Mouse (Mus musculus): Measurements from ENCODE around the gene Gdf1. TPM values are rescaled to one million over a fixed set of nuclear protein-coding genes. Genes with fewer than 3 reads are reported as not detected.

Gene Gdf1
- 2.2 and 4.2 TPM in 2 replicates for polyA plus RNA-seq (2015; fragmentation: Nextera tagmentation; extraction: Ambion mirVana)

GRCm38 (mm10) chr8:70329124-70329834, at the start of gene Gdf1:
Gene Gdf1 (plus strand): TSS chr8:70329817.
- H3K4me1 ChIP-seq: peaks cover 31% of the 10 kb centered on the region
- H3K9me3 ChIP-seq: no peaks in the 10 kb centered on the region
- H3K4me2 ChIP-seq: peak within 1 kb of the TSS; percentile 54
- peak within 1 kb of the TSS; percentile 61 for H3K9ac ChIP-seq
- peaks cover 61% of the 10 kb centered on the region for H3K36me3 ChIP-seq
- H3K27me3 ChIP-seq: peaks cover 13% of the 10 kb centered on the region
- 28% methylated on average over 14 of the region's 14 CpGs for WGBS
- H3K4me3 ChIP-seq: peak within 1 kb of the TSS; percentile 24
- no peak within 1 kb of the TSS for H3K27ac ChIP-seq
- no peak for ATAC-seq (ENCODE audit: insufficient number of reproducible peaks, insufficient read depth, low FRiP score, low TSS enrichment, low read depth)

GRCm38 (mm10) chr8:70281001-70281400, 48.6 kb upstream of the Gdf1 start:
- no peak overlapping the region for H3K27ac ChIP-seq
- peaks cover 14% of the 10 kb centered on the region for H3K36me3 ChIP-seq
- no peaks in the 10 kb centered on the region for H3K27me3 ChIP-seq
- no peak for ATAC-seq (ENCODE audit: insufficient number of reproducible peaks, insufficient read depth, low FRiP score, low TSS enrichment, low read depth)
- WGBS: 48% methylated on average over 3 of the region's 3 CpGs
- peaks cover 19% of the 10 kb centered on the region for H3K4me1 ChIP-seq
- no peak overlapping the region for H3K4me3 ChIP-seq
- H3K9ac ChIP-seq: no peak overlapping the region
- H3K9me3 ChIP-seq: no peaks in the 10 kb centered on the region
- H3K4me2 ChIP-seq: no peak overlapping the region

GRCm38 (mm10) chr8:70282603-70283135, 46.9 kb upstream of the Gdf1 start, which contains the start of gene Homer3:
Gene Homer3 (plus strand): TSS chr8:70282827.
- 2% methylated on average over 36 of the region's 36 CpGs for WGBS
- H3K9me3 ChIP-seq: 0 out of 2 replicates have a peak, but pooled peaks cover 4% of the 10 kb centered on the region
- peaks cover 19% of the 10 kb centered on the region for H3K4me1 ChIP-seq

DNA sequence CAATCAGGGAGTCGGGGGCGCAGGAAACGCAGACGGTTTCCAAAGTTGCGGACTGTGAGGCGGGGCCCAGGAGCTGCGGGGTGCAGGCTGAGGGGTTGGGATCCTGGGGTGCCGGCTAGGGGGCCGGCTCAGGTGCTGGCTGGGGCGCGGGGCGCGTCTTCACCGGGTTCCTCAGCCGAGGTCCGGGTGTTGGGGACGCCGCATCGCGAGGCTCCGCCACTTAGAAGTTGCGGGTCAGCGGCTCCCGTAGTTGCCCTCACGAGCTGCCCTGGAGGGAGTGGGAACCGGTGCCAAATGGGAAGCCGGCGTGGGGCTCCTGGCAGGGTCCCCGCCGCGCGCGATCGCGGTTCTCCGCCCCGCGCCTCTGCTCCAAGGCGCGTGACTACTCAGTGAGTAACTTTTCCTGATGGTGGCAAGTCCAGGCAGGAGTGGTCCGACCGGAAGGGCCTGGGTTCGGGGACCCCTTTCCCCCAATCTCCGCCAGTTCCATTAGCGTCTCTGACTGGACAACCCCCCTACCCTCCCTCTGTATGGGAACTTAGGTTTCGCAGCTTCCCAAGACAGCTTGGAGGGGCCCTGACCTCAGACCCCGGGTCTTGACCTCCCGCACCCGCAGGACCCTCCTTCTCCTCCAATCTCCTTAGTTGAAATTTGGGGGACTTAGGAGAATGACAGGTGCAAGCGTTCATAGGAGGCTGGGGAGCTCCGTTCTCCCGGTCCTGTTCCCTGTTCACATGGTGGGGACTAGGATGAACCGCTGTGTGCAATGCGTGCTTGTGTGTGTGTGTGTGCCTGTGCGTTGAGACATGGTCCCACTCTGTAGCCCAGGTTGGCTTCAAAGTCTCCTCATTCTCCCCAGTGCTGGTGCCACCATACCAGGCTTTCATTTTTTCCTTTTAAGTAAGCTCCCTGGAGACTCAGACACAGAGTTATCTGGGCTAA, 46.2 kb upstream of the Gdf1 start:
- WGBS: under 1% methylated on average over 51 of the region's 55 CpGs
- peaks cover 13% of the 10 kb centered on the region for H3K4me1 ChIP-seq
- 0 out of 2 replicates have a peak, but pooled peaks cover 4% of the 10 kb centered on the region for H3K9me3 ChIP-seq
- no peak; the same call in 1 of the 2 replicates for ATAC-seq (ENCODE audit: insufficient number of reproducible peaks, insufficient read depth, low FRiP score, low TSS enrichment, low read depth)
- no peaks in the 10 kb centered on the region for H3K27me3 ChIP-seq
- H3K4me2 ChIP-seq: peak overlapping the region; percentile 88
- peak overlapping the region; percentile 84 for H3K4me3 ChIP-seq
- peaks cover 38% of the 10 kb centered on the region for H3K36me3 ChIP-seq
- H3K9ac ChIP-seq: peak overlapping the region; percentile 95
- H3K27ac ChIP-seq: peak overlapping the region; percentile 74

More at GRCm38 (mm10) chr8:70282603-70283135, 46.9 kb upstream of the Gdf1 start, which contains the start of gene Homer3:
- H3K36me3 ChIP-seq: peaks cover 31% of the 10 kb centered on the region
- H3K9ac ChIP-seq: peak within 1 kb of the TSS; percentile 95
- peak within 1 kb of the TSS; percentile 84 for H3K4me3 ChIP-seq
- ATAC-seq (ENCODE audit: insufficient number of reproducible peaks, insufficient read depth, low FRiP score, low TSS enrichment, low read depth): peak; percentile 85
- peak within 1 kb of the TSS; percentile 74 for H3K27ac ChIP-seq
- H3K4me2 ChIP-seq: peak within 1 kb of the TSS; percentile 88
- no peaks in the 10 kb centered on the region for H3K27me3 ChIP-seq

DNA sequence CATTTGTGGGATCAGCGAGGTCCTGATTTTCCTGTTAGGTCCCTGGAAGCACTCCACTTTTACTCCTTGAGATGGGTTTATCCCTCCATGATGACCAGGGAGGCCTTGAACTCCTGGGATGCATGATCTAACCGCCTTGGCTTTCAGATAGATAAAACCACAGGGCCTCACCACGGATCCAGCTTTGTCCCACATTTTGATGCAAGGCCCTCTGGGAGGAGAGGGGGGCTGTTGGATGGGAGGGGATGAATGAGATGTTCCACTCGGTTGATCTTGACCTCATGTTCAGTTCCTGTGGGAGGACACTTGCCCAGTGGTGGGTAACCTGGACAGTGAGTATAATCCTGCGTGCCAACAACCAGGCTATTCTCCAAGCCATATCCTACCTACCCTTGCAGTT, 45.2 kb upstream of the Gdf1 start:
- peak overlapping the region; percentile 88 for H3K4me2 ChIP-seq
- H3K4me3 ChIP-seq: 0 out of 2 replicates have a peak overlapping the region, but pooled peaks have one; percentile 6
- peaks cover 13% of the 10 kb centered on the region for H3K4me1 ChIP-seq
- ATAC-seq (ENCODE audit: insufficient number of reproducible peaks, insufficient read depth, low FRiP score, low TSS enrichment, low read depth): no peak
- H3K9ac ChIP-seq: peak overlapping the region; percentile 44; the same call in 1 of the 2 replicates
- H3K9me3 ChIP-seq: 0 out of 2 replicates have a peak, but pooled peaks cover 4% of the 10 kb centered on the region
- H3K27ac ChIP-seq: no peak overlapping the region
- H3K27me3 ChIP-seq: no peaks in the 10 kb centered on the region
- peaks cover 49% of the 10 kb centered on the region for H3K36me3 ChIP-seq
- WGBS: 79% methylated on average over 5 of the region's 5 CpGs

- Histone ChIP-seq H3K4me2 (no peak overlapping the region), H3K4me3 (no peak overlapping the region), H3K9me3 (0 out of 2 replicates have a peak, but pooled peaks cover 4% of the 10 kb centered on the region), H3K27ac (no peak overlapping the region), H3K4me1 (peaks cover 13% of the 10 kb centered on the region), H3K27me3 (no peaks in the 10 kb centered on the region), H3K36me3 (peaks cover 57% of the 10 kb centered on the region), H3K9ac (no peak overlapping the region)
- ATAC-seq (ENCODE audit: insufficient number of reproducible peaks, insufficient read depth, low FRiP score, low TSS enrichment, low read depth): no peak
- 96% methylated on average over 15 of the region's 15 CpGs for WGBS
Observed at GRCm38 (mm10) chr8:70285304-70285703, 44.3 kb upstream of the Gdf1 start.

DNA sequence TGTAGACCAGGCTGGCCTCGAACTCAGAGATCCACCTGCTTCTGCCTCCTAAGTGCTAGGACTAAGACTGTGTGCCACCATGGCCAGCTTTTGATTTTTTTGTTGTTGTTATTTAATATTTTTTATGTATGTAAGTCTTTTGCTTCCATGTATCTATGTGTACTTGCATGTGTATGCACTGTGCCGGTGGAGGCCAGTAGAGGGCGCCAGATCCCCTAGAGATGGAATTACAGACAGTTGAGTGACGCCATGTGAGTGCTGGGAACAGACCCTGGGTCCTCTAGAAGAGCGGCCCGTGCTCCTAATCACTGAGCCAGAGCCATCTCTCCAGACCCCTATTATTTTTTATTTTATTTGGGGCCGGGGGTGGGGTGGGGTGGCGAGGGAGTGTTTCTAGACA, 42.9 kb upstream of the Gdf1 start:
- H3K36me3 ChIP-seq: peaks cover 71% of the 10 kb centered on the region
- H3K4me1 ChIP-seq: peaks cover 13% of the 10 kb centered on the region

GRCm38 (mm10) chr8:70293988-70294405, 35.6 kb upstream of the Gdf1 start:
- H3K4me1 ChIP-seq: peaks cover 12% of the 10 kb centered on the region; the same call in 1 of the 2 replicates
- no peaks in the 10 kb centered on the region for H3K9me3 ChIP-seq
- no peak overlapping the region for H3K9ac ChIP-seq
- no peaks in the 10 kb centered on the region for H3K27me3 ChIP-seq
- H3K4me2 ChIP-seq: no peak overlapping the region
- H3K36me3 ChIP-seq: peaks cover 94% of the 10 kb centered on the region
- no peak overlapping the region for H3K4me3 ChIP-seq
- WGBS: 52% methylated on average over 5 of the region's 5 CpGs
- ATAC-seq (ENCODE audit: insufficient number of reproducible peaks, insufficient read depth, low FRiP score, low TSS enrichment, low read depth): peak; percentile 12; the same call in 1 of the 2 replicates
- H3K27ac ChIP-seq: peak overlapping the region; percentile 60

More for the DNA sequence above, 42.9 kb upstream of the Gdf1 start:
- Histone ChIP-seq H3K9ac (no peak overlapping the region), H3K4me2 (no peak overlapping the region), H3K4me3 (no peak overlapping the region), H3K9me3 (0 out of 2 replicates have a peak, but pooled peaks cover 4% of the 10 kb centered on the region), H3K27ac (no peak overlapping the region), H3K27me3 (no peaks in the 10 kb centered on the region)
- no peak for ATAC-seq (ENCODE audit: insufficient number of reproducible peaks, insufficient read depth, low FRiP score, low TSS enrichment, low read depth)
- 93% methylated on average over 8 of the region's 8 CpGs for WGBS

DNA sequence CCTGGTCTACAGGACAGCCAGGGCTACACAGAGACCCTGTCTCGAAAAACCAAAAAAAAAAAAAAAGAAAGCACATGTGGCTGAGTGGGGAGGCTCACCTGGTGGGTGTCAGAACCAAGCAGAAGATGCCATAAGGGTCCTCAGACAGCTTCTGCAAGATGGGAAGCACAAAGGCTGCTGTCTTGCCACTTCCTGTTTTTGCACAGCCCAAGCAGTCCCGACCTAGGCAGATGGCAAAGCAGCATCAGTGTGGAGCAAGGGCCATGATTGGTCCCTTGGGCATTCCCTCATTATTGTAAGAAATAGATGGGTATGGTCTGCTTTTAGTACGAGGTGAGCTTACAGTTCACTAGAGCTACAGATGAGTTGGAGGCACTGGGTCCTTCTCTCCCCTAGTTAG, 28.7 kb upstream of the Gdf1 start:
- H3K27ac ChIP-seq: no peak overlapping the region
- H3K4me1 ChIP-seq: peaks cover 25% of the 10 kb centered on the region
- H3K36me3 ChIP-seq: peaks cover 59% of the 10 kb centered on the region
- no peak overlapping the region for H3K4me3 ChIP-seq
- ATAC-seq (ENCODE audit: insufficient number of reproducible peaks, insufficient read depth, low FRiP score, low TSS enrichment, low read depth): no peak
- no peak overlapping the region for H3K9ac ChIP-seq
- 84% methylated on average over 3 of the region's 3 CpGs for WGBS
- H3K27me3 ChIP-seq: no peaks in the 10 kb centered on the region
- H3K9me3 ChIP-seq: no peaks in the 10 kb centered on the region
- peak overlapping the region; percentile 92; the same call in 1 of the 2 replicates for H3K4me2 ChIP-seq

DNA sequence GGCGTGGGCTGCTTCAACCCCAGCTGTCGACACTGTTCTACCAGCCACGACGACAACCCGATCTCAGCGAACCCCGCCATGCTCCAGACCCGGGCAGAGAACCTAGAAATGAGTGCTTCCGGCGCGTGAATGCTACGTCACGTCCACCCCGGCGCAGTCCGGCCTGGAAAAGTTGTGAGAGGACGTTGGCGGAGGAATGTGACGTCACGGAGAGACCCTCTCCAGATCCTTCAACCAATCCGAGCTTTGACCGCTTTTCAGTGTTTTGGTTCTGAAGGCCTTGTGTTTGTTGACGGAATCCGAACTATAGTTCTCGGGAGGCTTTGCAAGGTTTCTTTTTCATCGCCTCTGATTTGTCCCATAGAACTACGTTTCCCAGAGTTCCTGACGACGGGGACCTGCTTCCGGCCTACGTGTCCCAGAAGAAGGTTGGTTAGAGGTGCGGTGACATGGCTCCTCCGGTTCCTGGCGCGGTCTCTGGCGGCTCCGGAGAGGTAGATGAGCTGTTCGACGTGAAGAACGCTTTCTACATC, 27.2 kb upstream of the Gdf1 start, which contains the start of the genes Ddx49 and Cope:
Gene Ddx49 (minus strand): TSS at position 132 of the 533 bp plus-strand sequence.
Gene Cope (plus strand): TSS at position 161 of the 533 bp plus-strand sequence.
- WGBS: under 1% methylated on average over 40 of the region's 40 CpGs
- peaks cover 56% of the 10 kb centered on the region for H3K36me3 ChIP-seq
- peak within 1 kb of the TSS; percentile 93 for H3K4me3 ChIP-seq
- no peaks in the 10 kb centered on the region for H3K27me3 ChIP-seq
- no peaks in the 10 kb centered on the region for H3K9me3 ChIP-seq
- H3K4me1 ChIP-seq: peaks cover 25% of the 10 kb centered on the region
- H3K4me2 ChIP-seq: peak within 1 kb of the TSS; percentile 92
- H3K27ac ChIP-seq: peak within 1 kb of the TSS; percentile 86
- peak within 1 kb of the TSS; percentile 88 for H3K9ac ChIP-seq
- ATAC-seq (ENCODE audit: insufficient number of reproducible peaks, insufficient read depth, low FRiP score, low TSS enrichment, low read depth): peak; percentile 80

Measured in embryonic facial prominence, embryonic 13.5 days (tissue).